Mouse (Mus musculus) stomach, embryonic 15.5 days (tissue): ENCODE results near the gene Nmnat3. TPM values are rescaled to one million over a fixed set of nuclear protein-coding genes. Genes with fewer than 3 reads are reported as not detected.

ENCODE experiments used
- ATAC-seq: fragments of 200-750 bp; cut with Nextera tagmentation; 2 replicates; pipeline ENCODE4 v1.8.0; 2017; ENCODE audit warnings: low read depth, moderate number of reproducible peaks, moderate TSS enrichment; ENCODE audit not compliant: insufficient read depth, low FRiP score
- H3K27ac ChIP-seq: fragments of 300-500 bp; sonication (generic); 2 replicates; pipeline ENCODE4 v1.5.1; 2015; ENCODE audit warnings: mild to moderate bottlenecking, inconsistent platforms
- H3K27me3 ChIP-seq: fragments of 300-500 bp; sonication (generic); replicated peaks from 2 replicates; pipeline ENCODE4 v1.6.1; 2015; ENCODE audit warnings: inconsistent platforms
- H3K36me3 ChIP-seq: fragments of 300-500 bp; sonication (generic); 2 replicates; pipeline ENCODE4 v1.6.1; 2015; ENCODE audit warnings: inconsistent platforms
- H3K4me1 ChIP-seq: fragments of 300-500 bp; sonication (generic); 2 replicates; pipeline ENCODE4 v1.6.1; 2015; ENCODE audit warnings: inconsistent platforms
- H3K4me2 ChIP-seq: fragments of 300-500 bp; sonication (generic); 2 replicates; pipeline ENCODE4 v1.6.1; 2015; ENCODE audit warnings: mild to moderate bottlenecking, inconsistent platforms
- H3K4me3 ChIP-seq: fragments of 300-500 bp; sonication (generic); replicated peaks from 2 replicates; pipeline ENCODE4 v1.5.1; 2015; ENCODE audit warnings: inconsistent platforms
- H3K9ac ChIP-seq: fragments of 300-500 bp; sonication (generic); 2 replicates; pipeline ENCODE4 v1.6.1; 2015; ENCODE audit warnings: inconsistent platforms
- H3K9me3 ChIP-seq: fragments of 300-500 bp; sonication (generic); 2 replicates; pipeline ENCODE4 v1.6.1; 2016; ENCODE audit warnings: inconsistent platforms
- whole genome bisulfite sequencing: fragments of 180-500 bp; shearing (Covaris S2); methylation state at CpG from one replicate; pipeline ENCODE4 v1.1.7; 2015; 5-methylcytosine and 5-hydroxymethylcytosine counted together
- polyA plus RNA-seq: library from polyadenylated mRNA; unstranded; fragments of >200 nt; fragmentation: Nextera tagmentation; extraction: Ambion mirVana; gene quantifications from 2 replicates; pipeline ENCODE4 v1.2.1, GENCODE M21; 2015

The Nmnat3 gene
- polyA plus RNA-seq, 1 experiment from 2014 or later = 11.9 TPM

GRCm38 (mm10) chr9:98409137-98409536, 121.9 kb downstream of the Nmnat3 start:
- H3K27me3 ChIP-seq = no peaks in the 10 kb centered on the region
- no peaks in the 10 kb centered on the region for H3K36me3 ChIP-seq
- no peak overlapping the region for H3K27ac ChIP-seq
- peak; percentile 31; the same call in 1 of the 2 replicates for ATAC-seq
- H3K4me2 ChIP-seq = no peak overlapping the region
- WGBS = 41% methylated on average over 3 of the region's 3 CpGs
- no peak overlapping the region for H3K9ac ChIP-seq
- H3K9me3 ChIP-seq = no peaks in the 10 kb centered on the region
- H3K4me3 ChIP-seq = no peak overlapping the region
- 0 out of 2 replicates have a peak, but pooled peaks cover 3% of the 10 kb centered on the region for H3K4me1 ChIP-seq

GRCm38 (mm10) chr9:98415427-98415826, 128.2 kb downstream of the Nmnat3 start:
- 80% methylated on average over 4 of the region's 4 CpGs for whole genome bisulfite sequencing
- H3K27ac ChIP-seq = no peak overlapping the region
- no peaks in the 10 kb centered on the region for H3K4me1 ChIP-seq
- no peaks in the 10 kb centered on the region for H3K36me3 ChIP-seq
- no peak for ATAC-seq
- no peak overlapping the region for H3K4me2 ChIP-seq
- no peaks in the 10 kb centered on the region for H3K27me3 ChIP-seq
- no peaks in the 10 kb centered on the region for H3K9me3 ChIP-seq
- no peak overlapping the region for H3K9ac ChIP-seq
- H3K4me3 ChIP-seq = no peak overlapping the region

DNA sequence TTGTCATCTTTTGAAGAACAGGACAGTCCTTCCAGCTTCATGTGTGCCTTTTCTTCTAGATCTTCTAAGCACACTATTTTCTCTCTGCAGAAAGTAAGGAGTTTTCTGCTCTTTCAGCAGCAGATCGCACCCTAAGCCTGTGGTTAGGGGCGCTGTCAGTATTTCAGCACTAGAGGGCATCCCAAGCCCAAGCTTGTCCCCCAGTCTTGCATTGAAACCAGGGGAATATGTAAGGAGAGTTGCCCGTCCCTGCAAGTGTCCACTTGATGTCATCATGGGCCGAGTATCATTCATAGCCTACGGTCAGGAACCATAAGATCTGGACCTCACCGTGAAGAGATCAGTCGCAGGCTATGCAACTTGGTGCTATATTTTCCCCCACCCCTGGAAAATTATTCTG, 130.7 kb downstream of the Nmnat3 start:
- H3K27me3 ChIP-seq = no peaks in the 10 kb centered on the region
- H3K4me3 ChIP-seq = no peak overlapping the region
- H3K36me3 ChIP-seq = no peaks in the 10 kb centered on the region
- H3K4me2 ChIP-seq = no peak overlapping the region
- H3K27ac ChIP-seq = no peak overlapping the region
- H3K9me3 ChIP-seq = no peaks in the 10 kb centered on the region
- H3K9ac ChIP-seq = no peak overlapping the region
- WGBS = 42% methylated on average over 7 of the region's 7 CpGs
- no peaks in the 10 kb centered on the region for H3K4me1 ChIP-seq
- ATAC-seq = 0 out of 2 replicates have a peak, but pooled peaks have one; percentile 9

- no peak overlapping the region for H3K27ac ChIP-seq
- no peaks in the 10 kb centered on the region for H3K36me3 ChIP-seq
- H3K4me1 ChIP-seq = no peaks in the 10 kb centered on the region
- no peak overlapping the region for H3K4me2 ChIP-seq
- no peak overlapping the region for H3K9ac ChIP-seq
- H3K9me3 ChIP-seq = no peaks in the 10 kb centered on the region
- 0 out of 2 replicates have a peak, but pooled peaks have one; percentile 15 for ATAC-seq
- no peak overlapping the region for H3K4me3 ChIP-seq
- H3K27me3 ChIP-seq = no peaks in the 10 kb centered on the region
- 82% methylated on average over 3 of the region's 3 CpGs for WGBS
Observed at GRCm38 (mm10) chr9:98418346-98418745, 131.1 kb downstream of the Nmnat3 start.

GRCm38 (mm10) chr9:98420666-98421065, 133.4 kb downstream of the Nmnat3 start:
- Histone ChIP-seq H3K27ac (no peak overlapping the region), H3K9me3 (no peaks in the 10 kb centered on the region), H3K36me3 (no peaks in the 10 kb centered on the region), H3K4me3 (no peak overlapping the region), H3K4me1 (peaks cover 4% of the 10 kb centered on the region; the same call in 1 of the 2 replicates), H3K9ac (no peak overlapping the region), H3K27me3 (no peaks in the 10 kb centered on the region), H3K4me2 (no peak overlapping the region)
- no peak for ATAC-seq
- WGBS = 50% methylated on average over 1 of the region's 1 CpGs

GRCm38 (mm10) chr9:98421903-98422302, 134.7 kb downstream of the Nmnat3 start:
- Histone ChIP-seq H3K9ac (no peak overlapping the region), H3K4me2 (no peak overlapping the region), H3K4me3 (no peak overlapping the region), H3K36me3 (no peaks in the 10 kb centered on the region), H3K9me3 (no peaks in the 10 kb centered on the region), H3K27ac (no peak overlapping the region), H3K4me1 (peaks cover 9% of the 10 kb centered on the region; the same call in 1 of the 2 replicates), H3K27me3 (no peaks in the 10 kb centered on the region)
- ATAC-seq = no peak
- 61% methylated on average over 3 of the region's 3 CpGs for whole genome bisulfite sequencing

- peaks cover 10% of the 10 kb centered on the region for H3K4me1 ChIP-seq
Observed at GRCm38 (mm10) chr9:98422656-98423055, 135.4 kb downstream of the Nmnat3 start, which contains the start of gene Rbp1. Gene Rbp1, plus strand, starts transcription at chr9:98422961.

GRCm38 (mm10) chr9:98423691-98424090, 136.5 kb downstream of the Nmnat3 start:
- ATAC-seq = no peak
- 18% methylated on average over 4 of the region's 4 CpGs for WGBS
- no peak overlapping the region for H3K9ac ChIP-seq
- H3K27ac ChIP-seq = no peak overlapping the region
- H3K27me3 ChIP-seq = no peaks in the 10 kb centered on the region
- H3K4me3 ChIP-seq = no peak overlapping the region
- no peaks in the 10 kb centered on the region for H3K36me3 ChIP-seq
- H3K4me1 ChIP-seq = peaks cover 19% of the 10 kb centered on the region
- H3K9me3 ChIP-seq = no peaks in the 10 kb centered on the region
- peak overlapping the region; percentile 89; the same call in 1 of the 2 replicates for H3K4me2 ChIP-seq

More at GRCm38 (mm10) chr9:98422656-98423055, 135.4 kb downstream of the Nmnat3 start, which contains the start of gene Rbp1:
- no peak for ATAC-seq
- H3K36me3 ChIP-seq = no peaks in the 10 kb centered on the region
- no peaks in the 10 kb centered on the region for H3K9me3 ChIP-seq
- WGBS = 61% methylated on average over 5 of the region's 5 CpGs
- no peak within 1 kb of the TSS for H3K4me2 ChIP-seq
- H3K4me3 ChIP-seq = no peak within 1 kb of the TSS
- H3K27ac ChIP-seq = no peak within 1 kb of the TSS
- no peak within 1 kb of the TSS for H3K9ac ChIP-seq
- H3K27me3 ChIP-seq = no peaks in the 10 kb centered on the region

GRCm38 (mm10) chr9:98424291-98424690, 137.1 kb downstream of the Nmnat3 start:
- Histone ChIP-seq H3K9me3 (no peaks in the 10 kb centered on the region), H3K9ac (no peak overlapping the region; the same call in 1 of the 2 replicates), H3K27me3 (no peaks in the 10 kb centered on the region), H3K36me3 (no peaks in the 10 kb centered on the region), H3K4me3 (peak overlapping the region; percentile 66), H3K4me1 (peaks cover 25% of the 10 kb centered on the region), H3K4me2 (peak overlapping the region; percentile 89), H3K27ac (peak overlapping the region; percentile 26; the same call in 1 of the 2 replicates)
- ATAC-seq = no peak
- 7% methylated on average over 8 of the region's 8 CpGs for WGBS

DNA sequence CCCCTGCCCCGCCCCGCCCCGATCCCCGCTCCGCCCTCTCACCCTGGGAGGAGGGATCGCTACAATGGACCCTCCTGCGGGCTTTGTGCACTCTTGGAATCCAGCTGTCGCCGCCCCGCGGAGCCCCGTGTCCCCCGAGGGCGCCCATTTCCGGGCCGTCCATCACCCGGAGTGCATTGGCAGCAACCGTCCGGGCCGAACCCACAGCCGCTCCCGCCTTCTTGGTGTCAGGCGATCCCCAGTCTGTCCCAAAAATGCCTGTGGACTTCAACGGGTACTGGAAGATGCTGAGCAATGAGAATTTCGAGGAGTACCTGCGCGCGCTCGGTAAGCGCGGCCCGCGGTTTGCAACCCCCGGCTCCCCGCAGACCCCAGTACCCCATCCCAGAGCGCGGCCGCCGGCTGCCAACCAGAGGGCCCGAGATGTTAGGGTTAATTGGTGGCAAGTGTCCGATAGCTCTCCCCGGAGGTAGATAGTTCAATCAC, 137.5 kb downstream of the Nmnat3 start:
- H3K27me3 ChIP-seq = no peaks in the 10 kb centered on the region
- peak overlapping the region; percentile 55; the same call in 1 of the 2 replicates for H3K27ac ChIP-seq
- peak; percentile 76 for ATAC-seq
- H3K4me1 ChIP-seq = peaks cover 29% of the 10 kb centered on the region
- H3K36me3 ChIP-seq = no peaks in the 10 kb centered on the region
- peak overlapping the region; percentile 66 for H3K4me3 ChIP-seq
- peak overlapping the region; percentile 89 for H3K4me2 ChIP-seq
- WGBS = under 1% methylated on average over 42 of the region's 42 CpGs
- peak overlapping the region; percentile 61 for H3K9ac ChIP-seq
- no peaks in the 10 kb centered on the region for H3K9me3 ChIP-seq

DNA sequence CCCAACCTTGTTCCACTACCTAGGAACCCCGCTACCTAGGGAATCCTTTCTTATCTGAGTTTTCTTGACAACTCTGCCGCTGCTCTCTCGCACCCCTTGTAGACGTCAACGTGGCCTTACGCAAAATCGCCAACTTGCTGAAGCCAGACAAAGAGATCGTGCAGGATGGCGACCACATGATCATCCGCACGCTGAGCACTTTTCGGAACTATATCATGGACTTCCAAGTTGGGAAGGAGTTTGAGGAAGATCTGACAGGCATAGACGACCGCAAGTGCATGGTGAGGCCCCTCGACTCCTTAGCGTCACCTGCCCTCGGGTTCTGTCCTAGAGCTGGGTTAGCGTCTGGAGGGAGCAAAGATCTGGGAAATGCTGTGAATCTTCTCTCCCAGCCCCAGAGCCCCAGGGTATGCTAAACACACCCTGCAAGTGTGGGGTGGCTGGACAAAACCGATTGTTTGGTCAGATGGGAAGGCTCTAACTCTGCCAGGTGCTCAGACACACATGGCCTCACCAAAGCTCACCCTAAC, 138.2 kb downstream of the Nmnat3 start:
- peak overlapping the region; percentile 66 for H3K4me3 ChIP-seq
- peaks cover 32% of the 10 kb centered on the region for H3K4me1 ChIP-seq
- no peaks in the 10 kb centered on the region for H3K36me3 ChIP-seq
- H3K9ac ChIP-seq = peak overlapping the region; percentile 61; the same call in 1 of the 2 replicates
- no peaks in the 10 kb centered on the region for H3K27me3 ChIP-seq
- ATAC-seq = no peak
- no peaks in the 10 kb centered on the region for H3K9me3 ChIP-seq
- WGBS = 5% methylated on average over 19 of the region's 19 CpGs
- H3K27ac ChIP-seq = peak overlapping the region; percentile 31; the same call in 1 of the 2 replicates
- H3K4me2 ChIP-seq = peak overlapping the region; percentile 89

DNA sequence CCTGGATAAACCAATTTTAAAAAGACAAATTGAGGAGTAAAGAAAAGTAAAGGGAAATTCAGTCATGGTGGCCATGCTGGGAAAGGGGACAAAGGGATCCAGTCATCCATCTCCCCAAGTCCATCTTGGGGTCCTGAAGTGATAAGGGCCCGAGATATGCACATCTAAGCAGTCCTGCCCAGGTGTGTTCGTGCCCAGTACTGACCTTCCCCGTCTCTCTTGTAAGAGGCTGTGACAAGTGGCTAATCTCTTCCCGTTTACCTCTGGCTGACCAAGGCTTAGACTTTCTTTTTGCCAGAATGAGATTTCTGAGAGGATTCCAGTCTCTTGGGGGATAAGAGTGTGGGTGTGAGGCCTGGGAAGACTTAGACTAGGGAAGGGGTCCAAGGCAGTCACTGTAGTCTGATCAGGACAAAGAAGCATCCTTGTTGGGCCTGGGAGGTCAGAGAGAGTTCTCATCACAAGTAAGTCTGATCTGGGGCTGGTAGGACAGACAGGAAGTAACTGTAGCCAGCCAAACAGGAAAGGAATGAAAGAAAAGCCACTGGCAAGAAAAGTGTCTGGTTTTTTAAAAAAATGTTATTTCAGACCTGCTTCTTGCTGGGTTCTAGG, 140.8 kb downstream of the Nmnat3 start:
- no peak for ATAC-seq
- H3K27ac ChIP-seq = peak overlapping the region; percentile 54; the same call in 1 of the 2 replicates
- no peaks in the 10 kb centered on the region for H3K27me3 ChIP-seq
- WGBS = 58% methylated on average over 4 of the region's 4 CpGs
- no peaks in the 10 kb centered on the region for H3K36me3 ChIP-seq
- peak overlapping the region; percentile 89 for H3K4me2 ChIP-seq
- no peaks in the 10 kb centered on the region for H3K9me3 ChIP-seq
- no peak overlapping the region for H3K9ac ChIP-seq
- no peak overlapping the region for H3K4me3 ChIP-seq
- peaks cover 32% of the 10 kb centered on the region for H3K4me1 ChIP-seq
